Mouse (Mus musculus): ENCODE results near the gene Gsta4. TPM values are rescaled to one million over a fixed set of nuclear protein-coding genes. Genes with fewer than 3 reads are reported as not detected.
A peak's percentile ranks its signal among the peaks of the same experiment; 100 is the strongest.

Gsta4 gene
- total RNA-seq, 2 experiments from 2014 or later: 55.6 to 61.1 TPM

DNA sequence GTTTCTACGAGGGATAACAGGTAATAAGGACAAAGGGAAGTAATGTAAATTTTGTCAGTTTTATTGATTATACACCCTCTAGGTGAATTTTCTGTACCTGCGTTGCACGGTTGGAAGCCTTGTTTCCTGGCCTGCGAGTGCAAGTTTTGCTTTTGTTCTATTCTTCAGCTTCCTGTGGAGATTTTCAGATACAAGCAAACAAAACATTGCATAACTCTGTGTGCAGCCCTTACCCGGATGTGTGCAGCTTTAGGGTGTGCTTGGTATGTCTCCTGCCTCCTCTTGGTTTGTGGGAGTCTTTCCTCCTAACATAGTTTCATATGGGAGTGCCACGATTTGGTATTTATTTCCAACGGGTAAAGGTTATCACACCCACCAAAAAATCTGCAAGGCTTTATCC, 5.7 kb upstream of the Gsta4 start:
- no peak for DNase-seq (ENCODE audit: low spot score in 2 of 2)

DNA sequence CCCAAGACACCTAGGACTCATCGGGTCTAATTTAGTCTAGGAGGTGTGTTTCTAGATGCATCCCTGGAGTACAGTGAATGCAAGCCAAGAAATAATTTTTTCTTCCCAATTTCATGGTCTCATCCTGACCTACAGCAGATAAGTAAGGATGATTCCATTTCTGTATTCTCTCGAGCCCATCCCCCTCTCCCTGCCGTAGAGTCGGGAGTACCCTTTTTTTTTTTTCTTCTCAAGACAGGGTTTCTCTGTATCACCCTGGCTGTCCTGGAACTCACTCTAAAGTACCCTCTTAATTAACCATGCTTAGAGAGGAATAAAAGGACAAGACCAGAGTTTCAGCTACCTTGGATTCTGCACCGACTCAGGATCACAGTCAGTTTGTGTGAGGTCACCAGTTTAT, 4.4 kb upstream of the Gsta4 start:
- DNase-seq (ENCODE audit: low spot score in 2 of 2): no peak

GRCm38 (mm10) chr9:78179071-78179470, 3.5 kb upstream of the Gsta4 start:
- DNase-seq (ENCODE audit: low spot score in 2 of 2): no peak

DNA sequence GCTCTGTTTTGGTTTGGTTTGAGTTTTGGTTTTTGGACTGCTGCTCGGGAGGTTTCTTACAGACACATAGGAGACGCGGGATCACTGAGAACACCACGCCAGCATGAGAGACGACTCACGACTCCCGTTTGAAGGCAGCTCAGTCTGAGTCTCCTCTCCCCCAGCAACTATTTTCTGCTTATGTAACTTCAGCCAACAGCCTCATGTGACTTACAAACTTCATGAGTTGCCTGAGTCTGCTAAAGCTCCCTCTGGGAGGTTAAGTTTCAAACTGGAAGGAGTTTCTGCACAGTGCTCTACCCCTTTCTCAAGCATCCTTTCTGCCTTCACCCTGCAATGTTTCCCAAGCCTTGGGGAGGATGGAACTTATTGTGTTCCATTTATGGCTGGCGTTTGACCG, 3.1 kb downstream of the Gsta4 start:
- DNase-seq (ENCODE audit: low spot score in 2 of 2): no peak

DNA sequence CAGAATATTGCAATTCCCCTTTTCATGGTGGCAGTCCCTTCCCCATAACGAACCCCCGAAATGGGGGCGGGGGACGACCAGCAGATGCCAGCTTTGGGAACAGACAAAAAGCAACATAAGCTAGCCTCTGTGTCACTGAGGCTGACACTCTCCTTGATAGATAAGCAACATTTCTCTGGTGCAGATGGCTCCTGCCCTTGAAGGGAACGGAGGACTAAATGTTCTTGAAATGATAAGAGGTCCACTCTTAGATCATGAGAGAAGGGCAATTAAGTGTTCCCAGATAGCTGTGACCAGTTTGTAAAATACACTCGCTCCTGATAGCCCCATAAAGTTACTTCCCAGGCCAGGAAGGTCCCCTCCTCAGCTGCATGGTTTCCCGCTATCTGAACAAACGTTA, 6.3 kb downstream of the Gsta4 start:
- DNase-seq (ENCODE audit: low spot score in 2 of 2): no peak

- no peak for DNase-seq (ENCODE audit: low spot score in 2 of 2)
Measured at GRCm38 (mm10) chr9:78190651-78191634, 8.4 kb downstream of the Gsta4 start.

GRCm38 (mm10) chr9:78191736-78192135, 9.2 kb downstream of the Gsta4 start:
- DNase-seq (ENCODE audit: low spot score in 2 of 2): peak in 1 of 2 experiments; percentile 28

- DNase-seq (ENCODE audit: low spot score in 2 of 2): no peak
Measured at GRCm38 (mm10) chr9:78193902-78194597, 11.5 kb downstream of the Gsta4 start.

DNA sequence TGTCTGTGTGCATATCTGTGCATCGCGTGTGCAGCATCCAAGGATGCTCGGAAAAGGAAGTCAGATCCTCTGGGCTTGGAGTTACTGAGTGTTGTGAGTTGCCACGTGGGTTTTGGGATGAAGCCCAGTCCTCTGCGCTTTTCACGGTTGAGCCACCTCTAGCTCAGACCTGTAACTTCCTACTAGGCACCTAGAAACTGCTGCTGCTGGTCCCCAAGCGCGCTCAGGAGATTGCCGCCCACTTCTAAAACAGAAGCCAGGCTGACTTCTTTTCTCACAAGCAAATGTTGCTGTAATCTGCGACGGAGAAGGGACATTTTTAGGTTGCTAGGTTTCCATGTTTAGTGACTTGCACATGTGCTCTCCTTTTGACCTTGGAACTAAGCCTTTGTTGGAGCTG, 12.5 kb downstream of the Gsta4 start:
- no peak for DNase-seq (ENCODE audit: low spot score in 2 of 2)

DNA sequence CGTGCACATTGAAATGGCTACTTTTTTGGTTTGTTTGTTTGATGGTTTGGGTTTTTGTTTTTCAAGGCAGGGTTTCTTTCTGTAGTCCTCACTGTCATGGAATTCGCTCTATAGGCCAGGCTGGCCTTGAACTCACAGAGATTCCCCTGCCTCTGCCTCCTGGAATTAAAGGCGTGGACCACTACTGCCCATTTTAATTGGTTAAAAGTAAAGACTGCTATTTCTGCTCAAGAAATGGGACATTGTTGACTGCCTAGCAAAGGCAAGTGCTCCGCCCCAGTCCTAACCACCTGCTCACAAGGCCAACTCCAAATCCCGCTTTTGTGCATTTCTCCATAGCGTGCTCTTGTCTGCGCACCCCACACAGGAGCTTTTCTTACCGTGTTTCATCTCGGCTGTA, 15.2 kb downstream of the Gsta4 start:
- no peak for DNase-seq (ENCODE audit: low spot score in 2 of 2)

- DNase-seq (ENCODE audit: low spot score in 2 of 2): no peak
Measured at GRCm38 (mm10) chr9:78204194-78204593, 21.6 kb downstream of the Gsta4 start.

GRCm38 (mm10) chr9:78208956-78209355, 26.4 kb downstream of the Gsta4 start:
- no peak for DNase-seq (ENCODE audit: low spot score in 2 of 2)

GRCm38 (mm10) chr9:78210079-78210478, 27.5 kb downstream of the Gsta4 start:
- DNase-seq (ENCODE audit: low spot score in 2 of 2): no peak

- no peak for DNase-seq (ENCODE audit: low spot score in 2 of 2)
Measured at GRCm38 (mm10) chr9:78210821-78211220, 28.2 kb downstream of the Gsta4 start.

DNA sequence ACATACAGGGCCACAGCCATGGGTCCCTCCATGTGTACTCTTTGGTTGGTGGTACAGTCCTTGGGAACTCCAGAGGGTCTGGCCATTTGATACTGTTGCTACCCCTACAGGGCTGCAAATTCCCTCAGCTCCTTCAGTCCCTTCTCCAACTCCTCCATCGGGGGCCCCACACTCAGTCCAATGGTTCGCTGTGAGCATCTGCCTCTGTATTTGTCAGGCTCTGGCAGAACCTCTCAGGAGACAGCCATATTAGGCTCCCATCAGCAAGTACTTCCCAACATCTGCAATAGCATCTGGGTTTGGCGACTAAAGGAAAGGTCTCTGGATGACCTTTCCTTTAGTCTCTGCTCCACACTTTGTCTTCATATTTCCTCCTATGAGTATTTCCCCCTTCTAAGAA, 28.9 kb downstream of the Gsta4 start:
- no peak for DNase-seq (ENCODE audit: low spot score in 2 of 2)

DNA sequence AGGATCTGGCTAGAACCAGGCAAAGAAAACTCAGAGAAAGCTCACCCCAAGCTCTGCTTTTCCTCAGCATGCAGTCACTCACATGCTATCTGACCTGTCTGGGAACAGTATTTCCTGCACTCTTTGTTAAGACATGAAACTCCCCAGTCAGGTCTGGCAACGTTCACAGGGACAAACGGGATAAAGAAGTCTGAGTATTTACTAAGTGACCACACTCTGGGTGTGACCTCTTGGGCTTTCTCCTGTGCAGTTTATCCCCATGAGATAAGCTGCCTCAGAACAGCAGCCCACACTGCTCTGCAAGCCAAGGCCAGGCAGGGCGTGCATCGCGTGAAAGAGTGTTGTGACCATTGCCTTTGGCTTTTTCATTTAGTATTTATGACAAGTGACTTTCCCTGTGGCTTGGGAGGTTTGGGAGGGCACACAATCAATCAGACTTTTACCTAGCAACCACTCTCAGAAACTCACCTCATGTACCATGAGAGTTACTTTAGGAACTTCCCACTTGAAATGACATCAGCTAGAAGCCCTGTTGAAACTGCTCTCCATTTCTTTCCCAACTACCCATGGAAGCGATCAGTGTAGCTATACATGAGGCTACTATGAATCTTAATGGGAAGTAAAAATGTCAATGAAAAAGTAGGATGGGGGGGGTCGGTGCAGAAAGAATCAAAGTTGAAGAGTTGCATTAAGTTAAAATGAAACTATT, 29.9 kb downstream of the Gsta4 start:
- no peak for DNase-seq (ENCODE audit: low spot score in 2 of 2)

DNA sequence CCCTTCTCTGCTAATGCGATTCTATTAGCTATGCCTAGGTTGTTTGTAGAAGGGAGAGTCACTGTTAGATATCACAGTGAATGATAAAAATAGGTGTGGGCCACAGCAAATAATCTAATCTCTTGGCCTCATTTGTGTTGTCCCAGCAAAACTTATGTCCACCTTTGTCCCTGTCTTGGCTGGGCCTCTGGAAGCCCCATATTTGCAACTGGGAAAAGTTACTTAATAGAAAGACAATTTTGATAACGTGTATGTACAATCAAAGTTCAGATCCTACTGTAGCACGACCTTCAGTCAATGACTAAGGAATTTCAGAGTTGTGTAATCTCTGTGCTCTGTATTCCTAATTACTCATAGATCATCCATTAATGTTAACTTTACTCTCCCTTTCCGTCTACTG, 34.5 kb downstream of the Gsta4 start:
- DNase-seq (ENCODE audit: low spot score in 2 of 2): no peak

GRCm38 (mm10) chr9:78222616-78223015, 40.0 kb downstream of the Gsta4 start:
- DNase-seq (ENCODE audit: low spot score in 2 of 2): no peak

DNA sequence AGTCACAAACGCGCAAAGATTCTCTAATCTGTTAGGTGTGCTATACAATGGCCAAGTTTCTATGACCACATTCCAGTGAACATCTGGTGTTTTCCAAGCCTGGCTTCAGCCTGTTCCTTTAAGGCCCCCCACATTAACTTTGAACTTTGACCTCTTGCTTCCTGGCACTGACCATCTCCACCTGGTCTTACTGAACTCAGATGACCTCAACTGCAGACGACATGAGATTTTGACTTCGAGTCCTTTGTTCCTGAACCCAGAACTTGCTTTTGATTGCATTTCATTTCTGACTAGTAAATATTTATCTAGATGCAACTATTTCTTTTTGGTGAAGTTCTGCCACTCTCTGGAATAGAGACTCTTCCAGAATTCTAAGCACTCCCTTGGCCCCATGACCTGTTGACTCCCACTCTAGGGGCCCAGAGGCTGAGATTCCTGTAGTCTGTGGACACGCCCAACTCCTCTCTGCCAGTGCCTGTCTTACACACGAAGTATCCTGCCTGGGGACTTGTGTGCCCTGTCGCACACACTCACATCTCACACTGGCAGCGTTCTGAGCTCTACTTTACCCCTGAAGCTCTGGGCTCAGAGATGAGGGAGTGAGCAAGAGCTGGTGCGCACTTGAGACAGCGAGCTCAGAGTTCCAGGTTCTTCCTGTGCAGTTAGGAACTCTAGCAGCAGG, 40.8 kb downstream of the Gsta4 start:
- DNase-seq (ENCODE audit: low spot score in 2 of 2): no peak

DNA sequence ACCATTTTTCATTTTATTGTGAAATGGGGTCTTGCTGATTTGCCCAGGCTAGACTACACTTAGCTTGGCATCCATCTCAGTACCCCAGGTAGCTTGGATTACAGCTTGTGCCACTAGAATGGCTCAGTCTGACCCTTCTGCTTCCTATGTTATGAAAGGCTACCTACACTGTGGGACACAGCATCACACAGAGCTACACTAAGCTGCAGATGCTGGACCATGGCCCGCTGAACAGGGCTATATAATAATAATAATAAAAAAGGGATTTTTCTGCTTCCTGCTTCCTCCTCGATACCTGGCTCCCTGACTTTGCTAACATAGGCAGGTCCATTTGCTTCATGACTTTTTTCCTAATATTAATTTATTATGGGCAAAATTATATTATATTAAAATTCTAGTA, 41.8 kb downstream of the Gsta4 start:
- DNase-seq (ENCODE audit: low spot score in 2 of 2): no peak

GRCm38 (mm10) chr9:78225304-78225703, 42.7 kb downstream of the Gsta4 start:
- no peak for DNase-seq (ENCODE audit: low spot score in 2 of 2)

Measured in adrenal gland, postnatal 4 days (tissue).